Mouse (Mus musculus): ENCODE measurements around the gene Olfr721-ps1. TPM values are rescaled to one million over a fixed set of nuclear protein-coding genes. Genes with fewer than 3 reads are reported as not detected.

Olfr721-ps1 gene
- polyA plus RNA-seq (2014; fragmentation: Nextera tagmentation; extraction: Ambion mirVana) = not detected in 2 replicates

- Histone ChIP-seq H3K4me1 (ENCODE audit: control insufficient read depth, insufficient read depth, low read length) (no peaks in the 10 kb centered on the region), H3K4me3 (ENCODE audit: low read depth, low read length) (no peak within 1 kb of the TSS), H3K9ac (ENCODE audit: low read length) (no peak within 1 kb of the TSS), H3K4me2 (ENCODE audit: low read length) (no peak within 1 kb of the TSS), H3K27ac (ENCODE audit: low read depth, low read length) (no peak within 1 kb of the TSS), H3K9me3 (replicated peaks; ENCODE audit: control insufficient read depth, low read length) (no peaks in the 10 kb centered on the region), H3K36me3 (ENCODE audit: control insufficient read depth, insufficient read depth, low read length) (no peaks in the 10 kb centered on the region), H3K27me3 (replicated peaks; ENCODE audit: control insufficient read depth, insufficient read depth, low read length) (no peaks in the 10 kb centered on the region)
- DNase-seq (ENCODE audit: low spot score) (no peak), ATAC-seq (no peak)
- WGBS = 94% methylated on average over 2 of the region's 2 CpGs
Observed at GRCm38 (mm10) chr14:14400998-14401397, at the start of gene Olfr721-ps1. Olfr721-ps1 (plus strand) TSS chr14:14401298.

- DNase-seq (ENCODE audit: low spot score) (peak; percentile 92), ATAC-seq (peak; percentile 58)
- 82% methylated on average over 9 of the region's 9 CpGs for WGBS
- no peaks in the 10 kb centered on the region for H3K27me3 ChIP-seq (replicated peaks; ENCODE audit: control insufficient read depth, insufficient read depth, low read length)
- peaks cover 40% of the 10 kb centered on the region for H3K9me3 ChIP-seq (replicated peaks; ENCODE audit: control insufficient read depth, low read length)
- no peak overlapping the region for H3K4me3 ChIP-seq (ENCODE audit: low read depth, low read length)
- H3K9ac ChIP-seq (ENCODE audit: low read length) = no peak overlapping the region
- H3K4me1 ChIP-seq (ENCODE audit: control insufficient read depth, insufficient read depth, low read length) = no peaks in the 10 kb centered on the region
- H3K27ac ChIP-seq (ENCODE audit: low read depth, low read length) = no peak overlapping the region
- H3K4me2 ChIP-seq (ENCODE audit: low read length) = no peak overlapping the region
- H3K36me3 ChIP-seq (ENCODE audit: control insufficient read depth, insufficient read depth, low read length) = no peaks in the 10 kb centered on the region
Observed at GRCm38 (mm10) chr14:14351721-14352590, 49.1 kb upstream of the Olfr721-ps1 start.

DNA sequence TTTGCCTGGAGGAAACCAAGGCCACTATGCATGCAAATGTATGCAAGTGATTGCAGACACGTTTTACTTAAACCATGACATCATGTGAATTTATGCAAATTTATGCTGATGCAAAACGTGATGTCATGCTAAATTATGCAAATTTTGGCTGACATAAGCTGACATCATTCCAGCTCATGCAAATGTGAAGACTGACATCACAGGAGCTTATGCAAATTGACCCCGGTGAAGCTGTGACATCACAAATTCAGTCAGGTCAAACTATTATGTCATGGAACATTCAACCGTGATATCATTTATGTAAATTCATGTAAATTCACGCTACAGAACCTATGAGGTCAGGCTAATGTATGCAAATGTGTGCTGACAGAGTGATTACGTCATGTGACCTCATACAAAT lies 48.5 kb upstream of the Olfr721-ps1 start:
- H3K9ac ChIP-seq (ENCODE audit: low read length) = no peak overlapping the region

DNA sequence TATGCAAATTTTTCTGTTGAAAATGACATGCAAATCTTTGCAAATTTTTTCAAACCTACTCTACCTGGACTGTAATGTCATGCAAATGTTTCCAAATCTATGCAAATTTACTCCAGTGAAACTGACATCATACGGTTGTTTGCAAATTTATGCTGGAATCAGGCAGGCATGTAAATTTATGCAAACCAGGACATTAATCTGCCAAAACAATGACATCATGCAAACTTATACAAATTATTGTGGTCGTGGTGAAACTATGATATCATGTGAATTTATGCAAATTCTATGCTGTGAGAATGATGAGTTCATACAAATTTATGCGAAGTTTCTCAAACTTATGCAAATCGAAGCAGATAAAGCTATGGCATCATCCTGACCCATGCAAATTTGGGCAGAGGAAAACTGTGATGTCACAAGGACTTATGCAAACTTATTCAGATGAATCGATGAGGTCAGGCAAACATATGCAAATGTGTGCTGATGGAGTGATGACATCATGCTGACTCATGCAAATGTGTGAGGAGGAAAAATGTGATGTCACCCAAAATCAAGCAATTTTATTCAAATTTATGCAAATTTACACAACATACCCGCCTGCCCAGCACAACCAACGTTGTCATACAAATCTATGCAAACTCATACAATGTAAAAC lies 47.9 kb upstream of the Olfr721-ps1 start:
- ATAC-seq (peak; percentile 6), DNase-seq (ENCODE audit: low spot score) (peak; percentile 62)
- H3K9me3 ChIP-seq (replicated peaks; ENCODE audit: control insufficient read depth, low read length) = peaks cover 37% of the 10 kb centered on the region
- no peak overlapping the region for H3K9ac ChIP-seq (ENCODE audit: low read length)
- H3K36me3 ChIP-seq (ENCODE audit: control insufficient read depth, insufficient read depth, low read length) = no peaks in the 10 kb centered on the region
- H3K4me2 ChIP-seq (ENCODE audit: low read length) = no peak overlapping the region
- no peaks in the 10 kb centered on the region for H3K27me3 ChIP-seq (replicated peaks; ENCODE audit: control insufficient read depth, insufficient read depth, low read length)
- WGBS = 78% methylated on average over 7 of the region's 7 CpGs
- H3K27ac ChIP-seq (ENCODE audit: low read depth, low read length) = no peak overlapping the region
- H3K4me3 ChIP-seq (ENCODE audit: low read depth, low read length) = no peak overlapping the region
- no peaks in the 10 kb centered on the region for H3K4me1 ChIP-seq (ENCODE audit: control insufficient read depth, insufficient read depth, low read length)

More for the DNA sequence above, 48.5 kb upstream of the Olfr721-ps1 start:
- no peaks in the 10 kb centered on the region for H3K36me3 ChIP-seq (ENCODE audit: control insufficient read depth, insufficient read depth, low read length)
- WGBS = 69% methylated on average over 6 of the region's 6 CpGs
- H3K4me2 ChIP-seq (ENCODE audit: low read length) = no peak overlapping the region
- H3K4me3 ChIP-seq (ENCODE audit: low read depth, low read length) = no peak overlapping the region
- ATAC-seq (peak; percentile 21), DNase-seq (ENCODE audit: low spot score) (no peak)
- H3K27me3 ChIP-seq (replicated peaks; ENCODE audit: control insufficient read depth, insufficient read depth, low read length) = no peaks in the 10 kb centered on the region
- peaks cover 37% of the 10 kb centered on the region for H3K9me3 ChIP-seq (replicated peaks; ENCODE audit: control insufficient read depth, low read length)
- no peaks in the 10 kb centered on the region for H3K4me1 ChIP-seq (ENCODE audit: control insufficient read depth, insufficient read depth, low read length)
- H3K27ac ChIP-seq (ENCODE audit: low read depth, low read length) = no peak overlapping the region

GRCm38 (mm10) chr14:14353740-14354510 lies 47.2 kb upstream of the Olfr721-ps1 start:
- H3K36me3 ChIP-seq (ENCODE audit: control insufficient read depth, insufficient read depth, low read length) = no peaks in the 10 kb centered on the region
- peaks cover 33% of the 10 kb centered on the region for H3K9me3 ChIP-seq (replicated peaks; ENCODE audit: control insufficient read depth, low read length)
- ATAC-seq (peak; percentile 10; the same call in 1 of the 2 replicates), DNase-seq (ENCODE audit: low spot score) (peak; percentile 67)
- no peak overlapping the region for H3K27ac ChIP-seq (ENCODE audit: low read depth, low read length)
- no peaks in the 10 kb centered on the region for H3K4me1 ChIP-seq (ENCODE audit: control insufficient read depth, insufficient read depth, low read length)
- 83% methylated on average over 8 of the region's 8 CpGs for WGBS
- no peak overlapping the region for H3K4me2 ChIP-seq (ENCODE audit: low read length)
- H3K9ac ChIP-seq (ENCODE audit: low read length) = no peak overlapping the region
- no peaks in the 10 kb centered on the region for H3K27me3 ChIP-seq (replicated peaks; ENCODE audit: control insufficient read depth, insufficient read depth, low read length)
- no peak overlapping the region for H3K4me3 ChIP-seq (ENCODE audit: low read depth, low read length)

DNA sequence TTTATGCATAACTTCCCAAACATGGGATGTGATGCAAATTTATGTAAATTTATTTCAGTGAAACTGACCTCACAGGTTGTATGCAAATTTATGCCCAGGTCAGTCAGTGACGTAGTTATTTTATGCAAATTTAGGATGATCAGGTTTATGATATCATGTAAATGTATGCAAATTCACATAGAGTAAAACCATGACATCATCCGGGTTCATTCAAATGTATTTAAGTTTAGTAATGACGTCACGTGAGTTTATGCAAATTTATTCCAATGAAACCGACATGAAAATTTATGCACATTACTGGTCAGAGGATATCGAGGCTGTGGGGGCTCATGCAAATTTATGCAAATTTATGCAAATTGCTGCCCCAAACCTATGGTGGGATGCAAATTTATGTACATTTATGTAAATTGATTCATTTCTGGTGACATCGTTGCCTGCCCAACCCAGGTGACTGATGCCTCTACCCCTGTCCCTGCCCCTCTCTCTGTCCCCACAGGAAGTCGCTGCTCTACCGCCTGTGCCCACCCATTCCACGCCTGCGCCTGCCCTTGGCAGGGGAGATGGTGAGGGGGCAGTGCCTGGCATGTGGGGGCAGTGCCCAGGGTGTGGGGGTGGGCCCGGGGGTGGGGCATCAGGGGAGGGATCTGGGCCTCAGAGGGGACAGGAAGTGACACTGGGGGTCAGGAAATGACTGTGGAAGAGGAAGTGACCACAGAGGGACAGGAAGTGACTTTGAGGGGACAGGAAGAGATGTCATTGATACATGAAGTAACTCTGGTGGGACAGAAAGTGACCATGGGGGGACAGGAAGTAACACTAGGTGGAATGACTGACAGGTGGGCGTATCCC lies 46.4 kb upstream of the Olfr721-ps1 start:
- no peak overlapping the region for H3K9ac ChIP-seq (ENCODE audit: low read length)
- ATAC-seq = peak; percentile 22; the same call in 1 of the 2 replicates
- DNase-seq (ENCODE audit: low spot score) = peak; percentile 41

DNA sequence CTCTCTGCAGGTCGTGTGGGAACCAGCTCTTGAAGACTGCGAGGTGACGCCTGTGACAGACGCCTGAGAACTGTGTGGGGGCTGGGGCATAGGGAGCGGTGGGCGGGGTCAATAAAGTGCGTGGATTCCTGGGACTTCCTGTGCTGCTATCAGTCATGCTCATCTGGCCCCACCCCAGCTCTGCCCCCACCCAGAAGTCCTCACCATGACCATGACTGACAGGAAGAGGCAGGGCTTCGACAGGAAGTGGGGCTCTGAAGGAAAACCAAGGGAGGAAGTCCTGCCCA lies 45.8 kb upstream of the Olfr721-ps1 start:
- Histone ChIP-seq H3K27ac (ENCODE audit: low read depth, low read length) (no peak overlapping the region), H3K4me2 (ENCODE audit: low read length) (no peak overlapping the region), H3K9me3 (replicated peaks; ENCODE audit: control insufficient read depth, low read length) (peaks cover 23% of the 10 kb centered on the region; the same call in 1 of the 2 replicates), H3K9ac (ENCODE audit: low read length) (no peak overlapping the region), H3K4me1 (ENCODE audit: control insufficient read depth, insufficient read depth, low read length) (no peaks in the 10 kb centered on the region), H3K36me3 (ENCODE audit: control insufficient read depth, insufficient read depth, low read length) (no peaks in the 10 kb centered on the region), H3K4me3 (ENCODE audit: low read depth, low read length) (no peak overlapping the region), H3K27me3 (replicated peaks; ENCODE audit: control insufficient read depth, insufficient read depth, low read length) (no peaks in the 10 kb centered on the region)
- WGBS = 89% methylated on average over 8 of the region's 8 CpGs
- ATAC-seq (no peak), DNase-seq (ENCODE audit: low spot score) (peak; percentile 4)

More for the DNA sequence above, 46.4 kb upstream of the Olfr721-ps1 start:
- H3K4me2 ChIP-seq (ENCODE audit: low read length) = no peak overlapping the region
- H3K4me1 ChIP-seq (ENCODE audit: control insufficient read depth, insufficient read depth, low read length) = no peaks in the 10 kb centered on the region
- 83% methylated on average over 13 of the region's 13 CpGs for WGBS
- no peak overlapping the region for H3K4me3 ChIP-seq (ENCODE audit: low read depth, low read length)
- peaks cover 26% of the 10 kb centered on the region for H3K9me3 ChIP-seq (replicated peaks; ENCODE audit: control insufficient read depth, low read length)
- H3K27me3 ChIP-seq (replicated peaks; ENCODE audit: control insufficient read depth, insufficient read depth, low read length) = no peaks in the 10 kb centered on the region
- no peak overlapping the region for H3K27ac ChIP-seq (ENCODE audit: low read depth, low read length)
- H3K36me3 ChIP-seq (ENCODE audit: control insufficient read depth, insufficient read depth, low read length) = no peaks in the 10 kb centered on the region

GRCm38 (mm10) chr14:14395535-14395934 lies 5.6 kb upstream of the Olfr721-ps1 start:
- no peak for ATAC-seq

More at GRCm38 (mm10) chr14:14395535-14395934, 5.6 kb upstream of the Olfr721-ps1 start:
- no peaks in the 10 kb centered on the region for H3K9me3 ChIP-seq (replicated peaks; ENCODE audit: control insufficient read depth, low read length)
- no peak overlapping the region for H3K4me3 ChIP-seq (ENCODE audit: low read depth, low read length)
- no peak overlapping the region for H3K4me2 ChIP-seq (ENCODE audit: low read length)
- no peak overlapping the region for H3K27ac ChIP-seq (ENCODE audit: low read depth, low read length)
- H3K36me3 ChIP-seq (ENCODE audit: control insufficient read depth, insufficient read depth, low read length) = no peaks in the 10 kb centered on the region
- no peak for DNase-seq (ENCODE audit: low spot score)
- no peaks in the 10 kb centered on the region for H3K4me1 ChIP-seq (ENCODE audit: control insufficient read depth, insufficient read depth, low read length)
- H3K27me3 ChIP-seq (replicated peaks; ENCODE audit: control insufficient read depth, insufficient read depth, low read length) = no peaks in the 10 kb centered on the region
- no peak overlapping the region for H3K9ac ChIP-seq (ENCODE audit: low read length)
- WGBS = 90% methylated on average over 1 of the region's 1 CpGs

Data from forebrain, embryonic 14.5 days (tissue).